Mouse (Mus musculus): Measurements from ENCODE around the gene Mrpl46.
A peak's percentile ranks its signal among the peaks of the same experiment; 100 is the strongest.

Gene Mrpl46

DNA sequence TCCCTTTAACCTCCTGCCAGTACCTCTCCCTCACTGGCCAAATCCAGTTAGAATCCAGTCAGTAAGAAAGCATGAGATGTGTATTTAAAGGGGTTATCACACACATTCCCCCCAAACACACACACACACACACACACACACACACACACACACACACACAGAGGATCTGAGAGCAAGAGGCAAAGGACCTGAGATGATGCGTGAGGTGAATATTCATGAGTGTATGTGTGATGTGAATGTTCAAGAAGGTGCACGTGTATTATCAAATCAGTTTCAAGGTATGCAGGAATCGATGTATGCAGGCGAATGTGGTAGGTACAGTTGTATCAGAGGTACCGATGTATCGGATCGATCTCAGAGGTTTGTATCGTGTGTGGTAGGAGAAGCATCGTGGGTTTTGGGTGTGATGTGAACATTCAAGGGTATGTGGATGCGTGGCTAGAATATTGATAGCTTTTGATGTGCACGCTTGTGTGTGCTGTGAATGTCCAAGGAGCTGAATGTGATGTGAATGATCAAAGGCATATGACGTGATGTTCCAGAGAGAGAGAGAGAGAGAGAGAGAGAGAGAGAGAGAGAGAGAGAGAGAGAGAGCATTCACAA, 15.3 kb downstream of the Mrpl46 start:
- no peak for DNase-seq

DNA sequence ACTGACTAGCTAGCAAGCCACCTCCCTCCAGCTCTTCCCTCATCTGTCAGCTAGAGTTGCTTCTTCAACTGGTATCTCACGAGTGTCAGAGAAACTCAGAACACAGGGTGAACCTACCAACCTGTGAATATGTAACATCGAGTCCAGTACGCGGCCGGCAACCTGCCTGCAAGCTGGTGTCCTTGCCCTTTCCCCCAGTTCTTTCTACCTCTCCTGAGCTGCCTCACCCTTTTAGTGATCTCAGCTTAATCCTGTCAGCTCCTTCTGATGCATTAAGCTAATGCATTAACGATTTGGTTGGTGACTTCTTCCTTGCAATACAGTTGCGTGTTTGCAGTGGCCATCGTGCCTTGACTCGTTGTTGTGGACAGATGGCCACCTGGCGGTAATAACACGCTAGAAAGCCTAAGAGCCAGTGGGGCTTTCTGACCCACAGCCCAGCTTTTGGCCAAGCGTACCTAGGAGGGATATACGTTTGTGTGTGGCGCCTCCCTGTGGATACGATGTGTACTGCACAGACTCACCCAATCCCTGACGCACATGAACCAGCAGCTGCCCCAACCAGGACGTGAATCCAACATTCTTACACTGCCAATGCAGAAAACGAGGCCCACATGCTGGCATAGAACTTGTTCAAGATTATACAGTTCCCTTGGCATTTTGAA, 17.2 kb downstream of the Mrpl46 start:
- peak; percentile 97 to 99 for DNase-seq

DNA sequence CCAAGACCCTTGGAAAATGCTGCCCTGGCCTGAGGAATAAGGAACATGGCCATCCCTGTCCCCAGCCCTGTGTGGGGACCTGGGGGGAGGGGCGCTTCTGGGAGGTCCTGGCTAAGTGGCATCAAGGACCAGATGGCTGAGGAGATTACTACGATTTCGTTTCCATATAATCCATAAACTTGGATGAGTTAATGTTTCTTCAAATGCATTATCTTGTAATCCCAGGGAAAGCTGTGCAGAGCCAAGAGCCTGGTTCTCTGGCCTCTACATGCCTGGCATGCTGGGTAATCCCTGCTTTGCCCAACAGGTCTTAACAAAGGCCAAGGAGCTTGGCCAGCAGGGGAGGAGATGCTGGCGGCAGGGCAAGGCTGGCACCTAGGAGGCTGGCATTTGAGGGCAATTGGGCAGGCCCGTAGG, 18.1 kb downstream of the Mrpl46 start:
- DNase-seq: peak; percentile 75 to 85

DNA sequence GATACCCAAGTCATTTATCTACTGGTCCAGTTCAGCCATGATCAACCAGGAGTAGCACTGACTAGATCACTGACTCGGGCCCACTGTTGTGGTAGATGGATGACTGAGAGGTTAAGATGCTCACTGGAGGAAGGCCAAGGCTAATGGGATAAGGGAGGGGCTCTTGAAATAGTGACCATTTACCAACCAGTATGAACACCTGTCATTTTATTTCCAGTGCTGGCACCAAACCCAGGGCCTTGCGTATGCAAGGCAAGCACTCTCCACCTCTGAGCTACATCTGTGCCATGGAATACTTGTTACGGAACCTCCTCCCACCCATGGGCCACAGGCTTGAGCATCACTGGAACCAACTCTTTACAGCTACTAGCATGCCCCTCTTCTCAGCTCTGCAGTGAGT, 19.5 kb downstream of the Mrpl46 start:
- peak; percentile 33 to 37 for DNase-seq

DNA sequence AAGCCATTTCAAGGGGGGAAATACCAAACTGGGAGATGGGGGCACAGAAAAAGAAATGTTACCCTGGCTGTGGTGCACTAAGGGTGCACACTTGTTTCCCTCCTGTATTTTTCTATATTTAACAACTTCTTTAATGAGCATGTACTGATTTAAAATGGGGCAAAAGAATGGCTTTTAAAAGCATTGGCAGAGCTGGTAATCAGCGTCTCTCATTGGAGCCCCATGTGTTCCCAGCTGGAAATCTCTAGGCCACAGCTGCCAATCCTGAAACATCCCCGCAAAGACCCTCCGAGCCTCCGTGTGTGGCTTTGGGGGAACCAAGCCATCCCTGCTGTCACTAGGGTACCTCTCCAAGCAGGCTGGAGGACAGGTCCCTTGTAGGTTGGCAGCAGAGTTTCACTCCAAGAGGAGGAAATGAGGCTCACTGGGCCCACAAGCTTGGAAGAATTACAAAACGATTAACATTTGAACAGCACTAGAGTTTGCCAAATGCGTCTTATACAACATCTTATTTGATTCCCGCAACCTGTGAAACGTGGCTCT, 28.8 kb downstream of the Mrpl46 start:
- DNase-seq: no peak

DNA sequence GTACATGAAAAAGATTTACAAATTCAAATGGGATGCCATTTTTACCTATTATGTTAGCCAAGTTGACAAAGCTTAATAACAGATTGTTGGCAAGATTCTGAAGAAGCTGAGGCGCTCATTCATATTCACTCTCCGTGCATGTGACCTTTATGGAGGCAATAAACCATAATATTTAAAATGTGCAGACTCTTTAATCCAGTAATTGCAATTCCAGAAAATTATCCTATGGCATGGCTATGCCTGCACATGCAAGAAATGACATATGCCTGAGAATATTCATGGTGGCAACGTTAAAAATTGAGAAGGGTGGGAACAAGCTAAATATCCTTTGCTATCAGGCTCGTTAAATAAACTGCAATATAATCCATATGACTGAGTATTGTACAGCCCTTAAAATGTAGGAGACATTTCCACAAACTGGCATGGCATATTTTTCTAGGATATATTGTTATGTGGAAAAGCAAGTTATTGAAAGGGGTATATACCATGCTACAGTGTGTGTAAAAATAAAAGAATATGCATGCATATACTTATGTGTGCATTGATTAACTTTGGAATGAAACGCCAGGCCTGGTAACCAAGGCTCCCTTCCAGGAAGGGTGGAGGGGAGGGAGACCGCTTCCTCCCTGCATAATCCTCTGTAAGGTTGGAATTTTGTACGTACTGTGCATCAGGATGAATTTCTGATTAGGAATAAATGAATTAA, 29.4 kb downstream of the Mrpl46 start:
- DNase-seq: no peak

DNA sequence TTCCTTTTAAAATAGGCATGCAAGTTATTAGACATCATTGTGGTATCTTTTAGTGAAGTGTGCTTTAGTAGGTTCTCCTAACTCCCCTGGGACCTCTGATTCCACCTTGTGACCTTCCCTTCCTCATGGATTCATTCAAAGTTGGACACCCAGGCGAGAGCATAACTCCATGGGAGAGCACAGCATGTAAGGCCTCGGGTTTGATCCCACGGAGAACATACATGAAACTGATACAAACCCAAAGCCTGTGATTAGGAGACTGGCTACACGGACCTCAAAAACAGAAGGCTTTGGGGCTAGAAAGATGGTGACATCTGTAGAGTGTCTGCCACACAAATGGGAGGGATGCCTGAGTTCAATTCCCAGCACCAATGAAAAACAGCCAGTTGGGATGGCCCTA, 30.4 kb downstream of the Mrpl46 start:
- no peak for DNase-seq

DNA sequence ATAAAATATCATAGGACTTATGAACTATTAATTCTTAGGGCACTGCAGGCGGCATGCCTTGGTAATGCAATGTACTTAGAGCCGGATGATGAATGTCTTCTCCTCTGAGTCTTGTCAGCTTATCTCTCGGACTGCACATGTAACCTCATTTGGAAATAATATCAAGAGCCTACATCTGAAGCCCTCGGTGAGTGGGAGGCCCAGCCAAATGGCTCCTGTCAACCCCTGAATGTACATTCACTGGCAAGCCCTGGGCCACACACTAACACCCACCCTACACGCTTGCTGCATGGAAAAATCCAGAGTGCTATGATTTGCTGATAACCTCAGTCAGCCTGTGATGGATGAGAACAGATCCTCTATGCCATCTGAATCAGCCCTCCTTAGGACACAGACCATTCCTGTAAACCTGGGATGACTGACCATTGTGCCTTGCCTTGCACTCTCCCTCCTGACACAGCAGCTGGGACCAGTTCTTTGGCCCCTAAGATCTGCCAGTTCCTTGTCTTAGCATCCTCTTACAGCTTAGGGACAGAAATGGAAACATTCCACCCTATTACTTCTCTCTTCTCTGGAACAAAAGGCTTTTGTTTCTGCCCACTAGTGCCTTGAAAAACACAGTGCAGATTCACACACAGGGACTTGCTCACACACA, 39.5 kb downstream of the Mrpl46 start:
- no peak for DNase-seq

DNA sequence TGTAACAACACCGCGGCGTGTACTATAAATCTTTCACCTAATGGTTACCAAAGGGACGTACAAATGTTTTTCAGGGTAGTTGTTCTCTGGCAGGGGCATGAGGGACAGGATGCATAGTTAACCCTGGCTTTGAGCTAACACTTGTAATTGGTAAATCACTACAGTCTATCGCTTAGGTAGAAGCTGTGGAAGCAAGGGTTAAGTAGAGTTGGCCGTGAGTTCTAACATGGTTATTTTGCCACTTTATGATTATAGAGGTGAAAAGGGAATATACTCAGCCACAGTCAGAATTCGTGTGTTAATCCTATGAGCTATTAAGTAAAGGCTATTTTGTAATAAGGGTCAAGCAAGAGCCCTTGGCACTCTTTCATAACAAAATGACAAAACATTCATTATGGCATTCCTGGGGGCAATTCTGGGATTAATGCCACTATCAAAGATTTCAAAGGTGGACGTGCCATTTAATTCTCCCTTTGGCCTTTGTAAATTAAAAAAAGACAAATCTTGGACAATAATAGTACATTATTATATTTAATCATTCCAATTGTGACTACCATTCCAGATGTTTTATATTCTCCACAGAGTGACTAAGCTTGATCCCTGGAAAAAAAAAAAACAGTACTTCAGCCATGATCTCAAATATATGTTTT, 43.9 kb downstream of the Mrpl46 start:
- DNase-seq: no peak

DNA sequence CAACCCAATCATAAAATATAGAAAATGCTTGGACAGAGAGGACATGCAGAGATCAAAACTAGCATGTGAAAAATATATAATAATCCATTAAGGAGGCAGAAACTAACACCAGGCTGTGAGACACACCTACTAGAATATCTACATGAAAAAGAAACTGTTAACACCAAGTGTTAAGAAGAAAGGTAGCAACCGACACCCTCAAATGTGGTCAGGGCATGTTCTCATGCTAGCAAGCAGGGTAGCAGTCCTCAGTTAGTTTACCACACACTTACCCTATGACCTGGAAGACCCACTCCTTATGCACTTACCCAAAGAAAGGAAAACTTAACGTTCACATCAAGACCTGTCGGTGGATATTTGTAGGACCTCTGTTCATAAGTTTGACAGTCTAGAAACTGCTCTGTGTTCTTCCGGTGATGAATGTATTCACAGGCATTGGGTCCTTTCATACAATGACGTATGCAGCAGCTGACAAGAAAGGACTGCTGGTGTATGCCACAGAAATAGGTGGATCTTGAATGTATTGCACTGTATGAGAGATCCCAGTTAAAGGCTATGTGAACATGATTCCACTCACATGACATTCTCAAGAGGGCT, 45.6 kb downstream of the Mrpl46 start, which contains the start of gene Ntrk3:
Gene Ntrk3, minus strand, starts transcription at position 399 of the 597 bp plus-strand sequence.
- no peak for DNase-seq

DNA sequence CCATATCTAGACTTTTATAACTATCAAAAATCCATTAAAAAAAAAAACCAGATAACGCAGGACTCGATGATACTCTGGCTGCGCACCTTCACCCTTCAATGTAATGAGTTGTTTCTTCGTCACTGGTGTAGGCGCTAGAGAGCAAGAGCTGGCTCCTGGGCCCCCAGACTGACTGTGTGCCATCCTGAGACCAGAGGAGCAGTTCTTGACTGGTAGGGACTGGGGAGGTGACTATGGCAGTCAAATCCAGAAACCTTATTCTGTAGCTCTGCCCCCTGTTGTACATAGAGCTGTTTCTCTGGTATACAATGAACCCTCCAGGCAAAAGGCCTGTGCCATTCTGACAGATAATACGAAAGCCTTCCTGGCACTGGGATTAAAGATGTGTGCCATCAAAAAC, 46.1 kb downstream of the Mrpl46 start:
- DNase-seq: no peak

DNA sequence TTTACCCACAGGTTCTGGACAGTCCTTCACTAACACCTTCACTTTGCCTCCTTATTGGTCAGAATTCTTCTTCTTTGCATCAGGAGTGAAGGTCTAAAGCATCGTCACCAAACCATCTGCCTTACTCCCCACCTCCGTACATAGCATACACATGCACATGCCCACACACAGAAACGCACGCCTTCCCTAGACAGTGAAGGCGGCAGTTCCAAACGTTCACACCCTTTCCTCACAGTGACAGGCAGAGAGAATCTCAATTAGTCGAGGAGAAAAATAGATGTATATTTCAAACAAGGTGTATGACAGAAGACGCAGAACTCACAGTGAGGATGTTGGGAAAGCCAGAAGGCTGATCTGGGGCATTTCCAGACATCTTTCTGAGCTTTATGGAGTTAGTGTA, 51.9 kb downstream of the Mrpl46 start:
- DNase-seq: no peak
